Mouse (Mus musculus): ENCODE data around the gene Olfr104-ps. TPM values are rescaled to one million over a fixed set of nuclear protein-coding genes. Genes with fewer than 3 reads are reported as not detected.

Gene Olfr104-ps
- not detected for polyA plus RNA-seq (2017; shearing (Covaris generic))

GRCm38 (mm10) chr17:37359282-37359681, at the start of gene Olfr104-ps:
Gene Olfr104-ps (plus strand): TSS chr17:37359582.

GRCm38 (mm10) chr17:37316954-37317353, 42.4 kb upstream of the Olfr104-ps start, which contains the start of gene Olfr102:
Gene Olfr102 (minus strand): TSS chr17:37317054.

GRCm38 (mm10) chr17:37339598-37339997, 19.8 kb upstream of the Olfr104-ps start, which contains the start of gene Olfr103:
Gene Olfr103 (minus strand): TSS chr17:37339698.

GRCm38 (mm10) chr17:37378733-37379132, 19.4 kb downstream of the Olfr104-ps start, which contains the start of gene Olfr105-ps:
Gene Olfr105-ps (plus strand): TSS chr17:37379033.

GRCm38 (mm10) chr17:37390093-37390492, 30.7 kb downstream of the Olfr104-ps start, which contains the start of gene Olfr106-ps:
Gene Olfr106-ps (plus strand): TSS chr17:37390393.

GRCm38 (mm10) chr17:37398926-37399325, 39.5 kb downstream of the Olfr104-ps start, which contains the start of gene Olfr107:
Gene Olfr107 (plus strand): TSS chr17:37399226.

Other genes starting within 250 kb of the Olfr104-ps start
- under 1 TPM in 1 of 2 experiments, not detected in 1; 0.13 TPM for gene Olfr92, start 239.5 kb upstream of the Olfr104-ps start, polyA plus RNA-seq (2017; shearing (Covaris generic))
- not detected for gene Olfr93, start 198.1 kb upstream of the Olfr104-ps start, polyA plus RNA-seq (2017; shearing (Covaris generic))
- 1 to 10 TPM in 1 of 2 experiments, under 1 TPM in 1; 0.17 to 2.7 TPM for gene Ubd, start 165.7 kb upstream of the Olfr104-ps start, polyA plus RNA-seq (2017; shearing (Covaris generic))
- not detected for gene Olfr94, start 158.6 kb upstream of the Olfr104-ps start, polyA plus RNA-seq (2017; shearing (Covaris generic))
- gene Olfr95, start 146.5 kb upstream of the Olfr104-ps start, polyA plus RNA-seq (2017; shearing (Covaris generic)), result not detected
- gene Olfr96, start 139.4 kb upstream of the Olfr104-ps start, polyA plus RNA-seq (2017; shearing (Covaris generic)), result under 1 TPM; 0.19 to 0.78 TPM
- not detected for gene Olfr97, start 122.3 kb upstream of the Olfr104-ps start, polyA plus RNA-seq (2017; shearing (Covaris generic))
- under 1 TPM in 1 of 2 experiments, not detected in 1; 0.33 TPM for gene Olfr98, start 95.8 kb upstream of the Olfr104-ps start, polyA plus RNA-seq (2017; shearing (Covaris generic))
- gene H2-M3, start 89.4 kb upstream of the Olfr104-ps start, polyA plus RNA-seq (2017; shearing (Covaris generic)), result 100 to 1,000 TPM; 103 to 115 TPM
- gene Olfr99, start 76.1 kb upstream of the Olfr104-ps start, polyA plus RNA-seq (2017; shearing (Covaris generic)), result 1 to 10 TPM; 2.4 to 4.4 TPM
- under 1 TPM in 1 of 2 experiments, not detected in 1; 0.34 TPM for gene Olfr101, start 55.3 kb upstream of the Olfr104-ps start, polyA plus RNA-seq (2017; shearing (Covaris generic))
- gene Olfr102, start 42.5 kb upstream of the Olfr104-ps start, polyA plus RNA-seq (2017; shearing (Covaris generic)), result 1 to 10 TPM in 1 of 2 experiments, under 1 TPM in 1; 0.46 to 1.3 TPM
- not detected for gene Olfr103, start 19.9 kb upstream of the Olfr104-ps start, polyA plus RNA-seq (2017; shearing (Covaris generic))
- gene Olfr105-ps, start 19.5 kb downstream of the Olfr104-ps start, polyA plus RNA-seq (2017; shearing (Covaris generic)), result under 1 TPM in 1 of 2 experiments, not detected in 1; 0.12 TPM
- gene Olfr106-ps, start 30.8 kb downstream of the Olfr104-ps start, polyA plus RNA-seq (2017; shearing (Covaris generic)), result not detected
- under 1 TPM; 0.05 to 0.44 TPM for gene Olfr107, start 39.6 kb downstream of the Olfr104-ps start, polyA plus RNA-seq (2017; shearing (Covaris generic))
- not detected for gene Olfr108, start 85.9 kb downstream of the Olfr104-ps start, polyA plus RNA-seq (2017; shearing (Covaris generic))
- gene Olfr109, start 99.3 kb downstream of the Olfr104-ps start, polyA plus RNA-seq (2017; shearing (Covaris generic)), result under 1 TPM; 0.02 to 0.33 TPM
- gene H2-M2, start 124.0 kb downstream of the Olfr104-ps start, polyA plus RNA-seq (2017; shearing (Covaris generic)), result 1 to 10 TPM in 1 of 2 experiments, not detected in 1; 1.2 TPM
- not detected for gene Olfr110, start 132.9 kb downstream of the Olfr104-ps start, polyA plus RNA-seq (2017; shearing (Covaris generic))
- not detected for gene Olfr111, start 148.4 kb downstream of the Olfr104-ps start, polyA plus RNA-seq (2017; shearing (Covaris generic))
- gene Olfr112, start 209.9 kb downstream of the Olfr104-ps start, polyA plus RNA-seq (2017; shearing (Covaris generic)), result not detected
- gene Olfr113, start 218.1 kb downstream of the Olfr104-ps start, polyA plus RNA-seq (2017; shearing (Covaris generic)), result under 1 TPM in 1 of 2 experiments, not detected in 1; 0.17 TPM
- gene Olfr114, start 233.2 kb downstream of the Olfr104-ps start, polyA plus RNA-seq (2017; shearing (Covaris generic)), result not detected